Mouse (Mus musculus) T-helper 2 cell (primary cell): Measurements from ENCODE around the gene Hist1h2af.

Experiments
- in situ Hi-C: fragments of 300-600 bp; cut with MboI, MseI; formaldehyde crosslinking; loops from one replicate; pipeline ENCODE4 v1.15.1; 2025; ENCODE audit warnings: high pct_unique_total_duplicates

Hist1h2af gene

DNA sequence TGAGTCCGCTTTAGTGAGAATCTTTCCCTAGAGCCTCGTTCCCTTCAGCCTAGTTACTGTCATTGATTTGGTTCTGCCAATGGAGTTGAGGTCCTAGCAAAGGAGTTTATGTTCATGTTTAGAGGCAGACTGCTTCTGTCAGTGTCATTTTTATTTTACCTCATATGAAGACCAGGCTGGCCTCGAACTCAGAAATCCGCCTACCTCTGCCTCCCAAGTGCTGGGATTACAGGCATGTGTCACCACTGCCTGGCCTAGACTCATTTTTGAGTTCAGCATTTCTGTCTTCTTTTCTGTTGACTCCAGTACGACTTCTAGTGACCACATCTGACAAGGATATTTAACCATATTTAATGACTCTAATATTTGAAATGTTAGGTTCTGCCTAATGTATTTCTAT is 18.4 kb upstream of the Hist1h2af start:
- in situ Hi-C loops: loop anchor here (5.0 kb wide), 1 partner anchor 83 kb away; no protein-coding TSS in a partner anchor

DNA sequence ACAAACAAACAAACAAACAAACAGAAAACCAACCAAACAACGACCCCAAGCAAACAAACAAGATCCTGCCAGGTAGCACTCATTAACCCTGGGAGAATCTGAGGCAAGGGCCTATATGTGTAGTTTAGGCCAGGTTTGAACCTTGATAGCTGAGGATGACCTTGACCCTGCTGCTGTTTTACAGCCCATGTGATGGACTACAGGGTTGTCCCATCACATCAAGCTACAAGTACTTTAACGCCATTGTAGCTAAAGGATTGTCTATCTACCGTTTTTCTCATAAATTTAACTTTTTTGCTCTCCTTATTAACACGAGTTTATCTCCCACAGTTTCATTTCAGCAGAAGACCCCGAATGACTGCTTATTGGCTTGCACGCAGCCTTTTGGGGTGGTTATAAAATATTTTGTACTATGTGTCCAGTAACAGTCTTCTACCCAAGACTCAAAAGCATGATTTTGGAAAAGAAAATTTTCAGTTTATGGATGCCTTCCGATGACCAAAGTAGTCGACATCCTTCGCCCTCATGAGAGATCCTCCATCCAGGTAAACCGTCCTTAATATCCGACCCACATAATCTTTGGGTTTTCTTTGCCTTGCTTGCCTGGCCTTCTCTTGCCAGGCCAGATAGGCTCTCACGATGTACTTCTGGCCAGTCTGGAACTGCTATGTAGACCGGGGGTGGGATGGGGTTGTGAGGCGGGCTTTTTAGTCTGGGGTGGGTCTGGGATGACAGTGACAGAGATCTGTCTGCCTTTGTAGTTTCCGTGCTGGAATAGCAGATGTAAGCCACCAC is 17.7 kb upstream of the Hist1h2af start:
- in situ Hi-C loops: loop anchor here (5.0 kb wide), 1 partner anchor 84 kb away; no protein-coding TSS in a partner anchor

DNA sequence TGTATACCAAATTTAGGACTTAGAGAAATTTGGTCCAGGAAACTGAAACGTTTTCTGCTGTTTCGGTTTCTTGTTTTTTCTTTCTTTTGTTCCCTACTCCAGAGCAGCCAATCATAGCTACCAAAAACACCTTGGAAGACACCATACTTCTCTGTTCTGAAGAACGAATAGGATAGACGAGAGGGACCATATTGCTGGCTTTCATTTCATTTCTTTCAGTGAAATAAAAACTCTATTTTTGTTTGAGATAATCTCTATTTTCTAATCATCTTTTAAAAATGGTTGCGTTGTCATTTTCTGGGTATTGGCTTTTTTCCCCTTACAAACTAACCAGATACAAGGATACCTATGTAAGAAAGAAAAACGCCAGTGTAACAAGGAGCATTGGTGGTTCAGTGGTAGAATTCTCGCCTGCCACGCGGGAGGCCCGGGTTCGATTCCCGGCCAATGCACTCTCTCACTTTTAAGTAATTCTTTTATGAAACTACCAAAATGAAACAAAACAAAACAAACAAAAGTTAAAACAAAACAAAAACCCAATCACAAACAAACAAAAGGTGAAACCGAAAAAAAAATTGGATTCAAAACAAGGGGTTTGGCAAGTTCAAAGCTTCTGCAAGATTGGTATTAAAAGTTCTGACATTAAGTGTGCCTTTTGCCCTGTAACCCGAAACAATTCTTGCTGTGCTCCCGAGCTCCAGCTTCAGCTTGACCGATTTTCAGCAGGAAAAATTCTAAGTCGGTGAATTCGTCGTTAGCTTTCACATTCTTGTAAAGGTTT is 16.7 kb upstream of the Hist1h2af start:
- in situ Hi-C loops: loop anchor here (5.0 kb wide), 1 partner anchor 85 kb away; no protein-coding TSS in a partner anchor

DNA sequence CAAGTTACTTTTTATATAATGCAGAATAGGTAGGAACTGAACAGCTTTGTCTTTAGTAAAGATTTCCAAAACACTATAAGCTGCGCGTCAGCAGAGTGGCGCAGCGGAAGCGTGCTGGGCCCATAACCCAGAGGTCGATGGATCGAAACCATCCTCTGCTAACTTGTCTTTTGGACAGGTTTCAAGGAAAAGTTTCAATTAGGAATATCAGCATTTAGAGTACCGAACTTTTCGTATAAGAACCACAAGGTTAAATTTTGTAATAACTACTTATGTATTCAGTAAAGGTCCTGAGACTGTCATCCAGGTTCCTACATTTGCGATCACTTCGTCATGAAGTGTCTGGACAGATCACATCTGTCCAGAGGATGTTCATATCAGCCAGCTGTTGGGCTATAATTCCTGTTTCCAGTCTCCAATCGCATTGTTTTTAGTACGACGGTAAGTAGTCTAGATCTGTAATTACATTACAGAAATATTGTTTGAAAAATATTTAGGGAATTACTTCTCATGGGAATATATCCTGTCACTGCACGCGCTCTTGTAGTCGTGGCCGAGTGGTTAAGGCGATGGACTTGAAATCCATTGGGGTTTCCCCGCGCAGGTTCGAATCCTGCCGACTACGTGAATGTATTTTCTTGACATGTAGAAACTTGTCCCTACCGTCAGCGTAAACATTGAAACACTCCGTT is 16.0 kb upstream of the Hist1h2af start:
- in situ Hi-C loops: loop anchor here (5.0 kb wide), 1 partner anchor 85 kb away; no protein-coding TSS in a partner anchor

DNA sequence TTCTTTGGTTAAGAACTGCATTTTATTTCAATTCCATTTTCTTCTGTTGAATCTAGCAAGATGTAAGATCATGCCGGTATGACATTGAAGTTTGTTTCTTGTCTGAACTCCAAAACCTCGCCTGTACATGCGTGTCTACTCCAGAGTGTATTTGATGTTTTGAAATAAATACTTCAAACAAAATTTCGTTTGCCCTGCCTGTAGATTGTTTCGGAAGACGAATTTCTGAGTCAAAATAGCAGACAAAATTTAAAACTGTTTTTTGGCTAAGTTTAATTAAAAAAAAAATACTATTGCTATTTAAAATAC is 15.5 kb upstream of the Hist1h2af start:
- in situ Hi-C loops: loop anchor here (5.0 kb wide), 1 partner anchor 86 kb away; no protein-coding TSS in a partner anchor

- in situ Hi-C loops: loop anchor here (5.0 kb wide), 1 partner anchor 87 kb away; no protein-coding TSS in a partner anchor
Observed at GRCm38 (mm10) chr13:23518885-23519284, 14.8 kb upstream of the Hist1h2af start.

DNA sequence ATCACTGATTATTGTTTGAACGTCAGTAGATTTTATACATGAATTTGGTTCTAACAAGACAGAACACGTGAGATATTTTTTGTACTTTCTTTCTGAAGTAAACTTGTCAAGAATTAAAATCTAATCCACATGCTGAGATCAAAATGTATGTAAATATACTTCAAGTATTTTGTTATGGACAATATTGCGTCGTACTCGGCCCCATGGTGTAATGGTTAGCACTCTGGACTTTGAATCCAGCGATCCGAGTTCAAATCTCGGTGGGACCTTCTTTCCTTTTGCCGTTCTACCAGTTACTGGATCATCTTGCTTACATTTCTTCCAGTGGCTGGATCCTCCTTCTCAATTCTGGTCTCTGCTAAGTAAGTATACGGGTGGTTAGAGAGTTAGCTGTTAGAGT is 14.3 kb upstream of the Hist1h2af start:
- in situ Hi-C loops: loop anchor here (5.0 kb wide), 1 partner anchor 87 kb away; no protein-coding TSS in a partner anchor

DNA sequence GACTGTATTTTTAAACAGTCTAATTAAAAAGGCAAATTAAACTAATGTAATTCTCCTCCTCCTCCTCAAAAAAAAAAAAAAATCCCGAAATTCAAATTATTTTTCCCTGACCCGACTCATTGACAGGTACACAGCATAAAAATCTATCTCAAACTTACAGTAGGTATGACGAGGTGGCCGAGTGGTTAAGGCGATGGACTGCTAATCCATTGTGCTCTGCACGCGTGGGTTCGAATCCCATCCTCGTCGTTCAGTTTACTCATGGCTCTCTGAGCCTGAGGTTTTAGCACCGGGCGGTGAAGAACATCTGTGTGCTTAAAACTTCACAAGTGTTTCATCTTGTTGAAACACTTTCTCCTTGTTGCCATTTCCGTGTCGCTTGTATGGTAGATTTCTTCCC is 12.0 kb upstream of the Hist1h2af start:
- in situ Hi-C loops: loop anchor here (5.0 kb wide), 1 partner anchor 1604 kb away; no protein-coding TSS in a partner anchor

DNA sequence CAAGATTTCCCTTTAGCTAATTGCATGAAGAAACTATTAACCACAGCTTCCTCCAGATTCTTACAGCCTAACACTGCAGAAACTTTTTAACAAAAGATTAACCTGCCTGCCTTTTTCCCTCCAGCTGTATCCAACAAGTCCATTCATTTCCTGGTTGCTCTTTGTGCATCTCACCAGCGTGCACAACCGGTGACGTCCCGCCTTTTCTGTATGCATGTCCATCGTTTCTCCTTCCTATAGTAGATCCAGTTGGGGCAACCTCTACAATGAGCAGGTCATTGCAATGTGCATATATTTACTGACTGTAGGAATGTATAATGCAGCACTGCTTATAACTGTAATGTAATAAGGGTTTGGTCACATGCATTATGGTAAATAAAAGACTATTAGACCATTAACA is 9.7 kb upstream of the Hist1h2af start:
- in situ Hi-C loops: loop anchor here (5.0 kb wide), 1 partner anchor 1607 kb away; no protein-coding TSS in a partner anchor

GRCm38 (mm10) chr13:23524654-23525053 is 9.1 kb upstream of the Hist1h2af start:
- in situ Hi-C loops: loop anchor here (5.0 kb wide), 2 partner anchors 227 to 1607 kb away; no protein-coding TSS in a partner anchor

- in situ Hi-C loops: loop anchor here (5.0 kb wide), 1 partner anchor 229 kb away; no protein-coding TSS in a partner anchor
Observed at GRCm38 (mm10) chr13:23525901-23526300, 7.8 kb upstream of the Hist1h2af start.

- in situ Hi-C loops: loop anchor here (5.0 kb wide), 1 partner anchor 229 kb away; no protein-coding TSS in a partner anchor
Observed at GRCm38 (mm10) chr13:23526312-23526711, 7.4 kb upstream of the Hist1h2af start.

- in situ Hi-C loops: loop anchor here (5.0 kb wide), 1 partner anchor 232 kb away; no protein-coding TSS in a partner anchor
Observed at GRCm38 (mm10) chr13:23529005-23529404, 4.7 kb upstream of the Hist1h2af start.

DNA sequence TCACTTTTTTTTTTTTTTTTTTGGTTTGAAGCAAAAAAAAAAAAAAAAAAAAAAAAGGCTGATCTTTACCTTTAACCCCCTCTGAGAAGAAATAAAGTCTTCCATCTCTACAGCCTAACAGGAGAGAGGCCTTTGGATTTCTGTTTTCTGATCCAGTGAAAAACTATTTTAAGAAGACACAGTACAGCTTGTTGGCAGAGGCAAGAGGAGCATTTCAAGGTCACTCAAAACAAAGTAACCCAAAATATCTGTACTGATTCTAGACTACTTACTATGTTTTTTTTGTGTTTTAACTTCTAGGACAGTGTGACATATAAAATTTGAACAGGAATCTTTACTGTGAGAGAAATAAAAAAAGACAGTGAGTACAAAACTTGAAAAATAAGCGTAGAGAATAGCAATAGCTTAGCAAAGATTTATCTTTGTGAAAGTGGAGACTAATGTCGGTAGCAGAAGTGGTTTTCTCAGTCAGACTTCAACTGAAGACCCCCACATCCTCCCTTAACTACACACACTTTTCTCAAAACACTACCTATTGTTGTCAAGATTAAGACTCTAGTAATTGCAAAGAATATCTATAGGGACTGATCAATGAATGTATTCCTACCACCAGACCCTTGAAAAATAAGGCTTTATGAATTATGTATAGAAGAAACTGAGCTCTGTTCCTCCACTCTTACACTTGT is 4.1 kb upstream of the Hist1h2af start:
- in situ Hi-C loops: loop anchor here (5.0 to 10.0 kb wide), 2 partner anchors 232 to 1485 kb away; partner anchors contain the start of genes Hist1h2ag, Hist1h2bj and Hist1h4i

GRCm38 (mm10) chr13:23530181-23530900 is 3.4 kb upstream of the Hist1h2af start:
- in situ Hi-C loops: loop anchor here (10.0 kb wide), 1 partner anchor 1486 kb away; the partner anchor contains the start of genes Hist1h2ag, Hist1h2bj and Hist1h4i

- in situ Hi-C loops: loop anchor here (10.0 kb wide), 1 partner anchor 1486 kb away; the partner anchor contains the start of genes Hist1h2ag, Hist1h2bj and Hist1h4i
Observed at GRCm38 (mm10) chr13:23530901-23531875, 2.5 kb upstream of the Hist1h2af start, which contains the start of gene Hist1h4h. Gene Hist1h4h (plus strand): TSS chr13:23531050.

GRCm38 (mm10) chr13:23532262-23533075 is 1.2 kb upstream of the Hist1h2af start:
- in situ Hi-C loops: loop anchor here (10.0 kb wide), 1 partner anchor 1488 kb away; the partner anchor contains the start of genes Hist1h2ag, Hist1h2bj and Hist1h4i
